Mouse (Mus musculus): ENCODE measurements around the gene Svbp. TPM values are rescaled to one million over a fixed set of nuclear protein-coding genes. Genes with fewer than 3 reads are reported as not detected.

Svbp gene
- total RNA-seq, 1 experiment: 33.0 TPM

DNA sequence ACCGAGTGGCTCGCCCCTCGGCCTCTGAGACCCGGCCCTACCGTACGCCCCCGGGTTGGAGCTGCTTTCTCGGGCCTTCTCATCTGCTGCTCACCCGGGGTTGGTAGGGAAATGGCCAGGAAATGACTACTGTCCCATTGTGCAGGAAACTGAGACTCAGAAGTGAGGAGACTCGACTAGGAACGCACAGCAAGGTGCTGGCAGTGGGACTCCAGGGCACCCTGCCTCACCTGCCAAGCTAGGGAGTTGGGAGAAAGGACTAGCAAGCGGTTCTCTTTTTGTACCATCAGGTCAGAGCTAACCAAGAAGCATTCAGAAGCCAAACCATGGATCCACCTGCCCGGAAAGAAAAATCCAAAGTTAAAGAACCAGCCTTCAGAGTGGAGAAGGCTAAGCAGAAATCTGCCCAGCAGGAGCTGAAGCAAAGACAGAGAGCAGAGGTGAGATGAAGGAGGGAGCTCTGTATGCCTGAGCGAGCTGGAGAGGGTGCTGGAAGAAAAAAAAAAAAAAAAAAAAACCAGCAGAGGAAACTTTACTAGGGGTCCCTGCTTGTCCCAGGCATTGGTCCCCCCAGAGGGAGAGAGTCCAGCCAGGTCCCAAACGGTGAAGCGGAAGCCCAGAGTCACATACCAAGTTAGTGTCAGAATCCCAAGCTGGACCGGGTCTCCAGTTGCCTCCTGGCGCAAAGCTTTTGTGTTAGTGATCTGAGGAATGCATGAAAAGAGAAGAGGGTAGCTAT, 645 bp downstream of the Svbp start:
- Histone ChIP-seq H3K36me3 (ENCODE audit: control insufficient read depth, insufficient read depth, low read length, poor library complexity, severe bottlenecking) (no peaks in the 10 kb centered on the region; the same call in 1 of the 2 replicates), H3K4me1 (ENCODE audit: control insufficient read depth in 2 of 2, insufficient read depth in 2 of 2, low read length in 2 of 2, poor library complexity in 1 of 2) (peaks cover 2% of the 10 kb centered on the region in 2 experiments; a peak in 2 of 4 replicates), H3K9me3 (ENCODE audit: control insufficient read depth, insufficient read depth, low read depth, low read length) (no peaks in the 10 kb centered on the region), H3K9ac (ENCODE audit: insufficient read depth, low read depth, low read length, poor library complexity, severe bottlenecking) (peak overlapping the region; percentile 78), H3K27ac (ENCODE audit: insufficient read depth, low read depth, low read length, poor library complexity, severe bottlenecking) (no peak overlapping the region), H3K4me3 (ENCODE audit: insufficient read depth in 1 of 2, low read depth in 1 of 2, low read length in 2 of 2, poor library complexity in 1 of 2, severe bottlenecking in 1 of 2) (peak overlapping the region; percentile 95 to 98)
- TF ChIP-seq CHD2 (IDR thresholded peaks at IDR 0.05; ENCODE audit: low read depth, low read length) (no peak), ZNF384 (IDR thresholded peaks at IDR 0.05; ENCODE audit: low read depth, low read length) (peak; percentile 65; the same call in 1 of the 2 replicates), ZC3H11A (IDR thresholded peaks at IDR 0.05; ENCODE audit: borderline replicate concordance, low read depth, low read length) (no peak)
- no peak for DNase-seq (ENCODE audit: low read depth, low spot score)
- in situ Hi-C loops (cut with MboI; ENCODE audit: low sequenced_read_pairs in 2 of 2, unreplicated experiment in 2 of 2): no loop called here

DNA sequence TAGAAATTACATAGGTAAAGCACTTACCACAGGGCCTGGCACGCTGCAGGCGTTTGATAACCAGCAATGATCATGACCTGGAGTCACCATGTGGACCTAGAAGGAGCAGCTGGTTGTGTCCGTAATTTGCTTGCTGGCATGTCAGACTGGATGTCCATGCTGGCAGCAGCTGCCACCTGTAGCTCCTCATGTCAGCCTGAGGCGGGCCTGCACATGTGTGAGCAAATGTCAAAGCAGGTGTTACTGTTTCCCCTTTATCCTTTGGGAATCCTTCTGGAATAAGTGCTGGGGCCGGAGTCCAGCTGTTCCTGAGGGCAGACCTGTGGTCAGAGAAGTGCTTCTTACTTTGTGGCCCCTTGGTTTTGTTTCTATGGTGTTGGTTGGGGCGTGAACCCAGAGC, 3.0 kb downstream of the Svbp start:
- in situ Hi-C loops (cut with MboI; ENCODE audit: low sequenced_read_pairs in 2 of 2, unreplicated experiment in 2 of 2): no loop called here
- no peak for TF ChIP-seq ZNF384 (IDR thresholded peaks at IDR 0.05; ENCODE audit: low read depth, low read length)
- no peak for TF ChIP-seq MAFK (IDR thresholded peaks at IDR 0.05; ENCODE audit: insufficient read depth, low read depth, low read length)
- no peak for TF ChIP-seq ZC3H11A (IDR thresholded peaks at IDR 0.05; ENCODE audit: borderline replicate concordance, low read depth, low read length)
- no peak for TF ChIP-seq CHD2 (IDR thresholded peaks at IDR 0.05; ENCODE audit: low read depth, low read length)
- no peak for TF ChIP-seq HCFC1 (IDR thresholded peaks at IDR 0.05; ENCODE audit: borderline replicate concordance, insufficient read depth, low read length)
- DNase-seq (ENCODE audit: low read depth, low spot score): no peak
- H3K4me1 ChIP-seq (ENCODE audit: control insufficient read depth in 2 of 2, insufficient read depth in 2 of 2, low read length in 2 of 2, poor library complexity in 1 of 2): peaks cover 2 to 6% of the 10 kb centered on the region in 2 experiments; a peak in 2 of 4 replicates
- H3K4me3 ChIP-seq (ENCODE audit: insufficient read depth in 1 of 2, low read depth in 1 of 2, low read length in 2 of 2, poor library complexity in 1 of 2, severe bottlenecking in 1 of 2): no peak overlapping the region
- H3K27ac ChIP-seq (ENCODE audit: insufficient read depth, low read depth, low read length, poor library complexity, severe bottlenecking): no peak overlapping the region
- H3K36me3 ChIP-seq (ENCODE audit: control insufficient read depth, insufficient read depth, low read length, poor library complexity, severe bottlenecking): no peaks in the 10 kb centered on the region; the same call in 1 of the 2 replicates
- H3K9ac ChIP-seq (ENCODE audit: insufficient read depth, low read depth, low read length, poor library complexity, severe bottlenecking): no peak overlapping the region
- H3K9me3 ChIP-seq (ENCODE audit: control insufficient read depth, insufficient read depth, low read depth, low read length): no peaks in the 10 kb centered on the region

DNA sequence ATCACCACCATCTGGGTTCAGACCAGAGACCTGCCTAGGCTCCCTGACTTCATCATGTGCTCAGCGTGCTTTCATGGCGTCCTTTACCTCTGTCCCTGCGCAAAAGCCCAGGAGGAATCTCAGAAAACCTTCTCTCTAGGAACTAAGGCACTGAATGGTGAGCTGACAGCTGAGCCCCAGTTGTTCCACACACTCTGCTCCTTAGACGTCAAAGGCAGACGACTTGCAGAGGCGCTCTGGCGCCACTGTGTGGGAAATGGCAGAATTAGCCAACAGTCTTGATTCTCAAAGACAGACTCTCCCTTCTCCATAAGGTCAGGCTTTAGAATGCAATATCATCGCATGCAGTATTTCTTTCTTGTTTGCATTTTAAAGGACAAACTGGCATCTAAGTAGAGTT, 9.6 kb downstream of the Svbp start:
- H3K4me3 ChIP-seq (ENCODE audit: insufficient read depth in 1 of 2, low read depth in 1 of 2, low read length in 2 of 2, poor library complexity in 1 of 2, severe bottlenecking in 1 of 2): no peak overlapping the region
- in situ Hi-C loops (cut with MboI; ENCODE audit: low sequenced_read_pairs in 2 of 2, unreplicated experiment in 2 of 2): no loop called here
- 0 out of 4 replicates have a peak, but pooled peaks cover 0 to 4% of the 10 kb centered on the region in 2 experiments for H3K4me1 ChIP-seq (ENCODE audit: control insufficient read depth in 2 of 2, insufficient read depth in 2 of 2, low read length in 2 of 2, poor library complexity in 1 of 2)
- H3K36me3 ChIP-seq (ENCODE audit: control insufficient read depth, insufficient read depth, low read length, poor library complexity, severe bottlenecking): no peaks in the 10 kb centered on the region; the same call in 1 of the 2 replicates
- H3K9me3 ChIP-seq (ENCODE audit: control insufficient read depth, insufficient read depth, low read depth, low read length): no peaks in the 10 kb centered on the region
- no peak overlapping the region for H3K9ac ChIP-seq (ENCODE audit: insufficient read depth, low read depth, low read length, poor library complexity, severe bottlenecking)
- no peak for DNase-seq (ENCODE audit: low read depth, low spot score)
- TF ChIP-seq MAFK (IDR thresholded peaks at IDR 0.05; ENCODE audit: insufficient read depth, low read depth, low read length) (no peak), ZC3H11A (IDR thresholded peaks at IDR 0.05; ENCODE audit: borderline replicate concordance, low read depth, low read length) (peak; percentile 42; the same call in 1 of the 2 replicates)
- H3K27ac ChIP-seq (ENCODE audit: insufficient read depth, low read depth, low read length, poor library complexity, severe bottlenecking): no peak overlapping the region

DNA sequence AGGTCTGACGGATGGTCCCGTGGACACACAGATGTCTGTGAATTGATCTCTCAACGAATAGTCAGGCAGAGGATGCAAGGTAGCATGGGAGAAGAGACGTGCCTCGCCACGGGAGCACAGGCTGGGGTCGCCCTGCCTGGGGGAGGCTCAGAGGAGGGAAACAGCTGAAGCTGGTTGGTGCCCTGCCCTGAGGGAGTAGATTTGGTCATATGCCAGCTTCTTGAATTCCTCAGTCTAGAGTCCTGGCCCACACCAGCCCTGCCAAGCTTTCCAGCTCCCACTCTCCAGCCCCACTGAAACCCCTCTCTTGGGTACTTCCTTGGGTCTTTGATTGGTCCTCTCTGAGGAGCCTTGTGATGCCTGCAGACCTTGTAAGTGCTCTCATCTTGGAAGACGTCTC, 21.6 kb downstream of the Svbp start:
- in situ Hi-C loops (cut with MboI; ENCODE audit: low sequenced_read_pairs in 2 of 2, unreplicated experiment in 2 of 2): no loop called here
- H3K4me1 ChIP-seq (ENCODE audit: control insufficient read depth in 2 of 2, insufficient read depth in 2 of 2, low read length in 2 of 2, poor library complexity in 1 of 2): 0 out of 4 replicates have a peak, but pooled peaks cover 0 to 2% of the 10 kb centered on the region in 2 experiments
- TF ChIP-seq ZNF384 (IDR thresholded peaks at IDR 0.05; ENCODE audit: low read depth, low read length) (no peak), MAFK (IDR thresholded peaks at IDR 0.05; ENCODE audit: insufficient read depth, low read depth, low read length) (no peak), ZC3H11A (IDR thresholded peaks at IDR 0.05; ENCODE audit: borderline replicate concordance, low read depth, low read length) (no peak), CHD2 (IDR thresholded peaks at IDR 0.05; ENCODE audit: low read depth, low read length) (no peak), HCFC1 (IDR thresholded peaks at IDR 0.05; ENCODE audit: borderline replicate concordance, insufficient read depth, low read length) (no peak)
- H3K36me3 ChIP-seq (ENCODE audit: control insufficient read depth, insufficient read depth, low read length, poor library complexity, severe bottlenecking): no peaks in the 10 kb centered on the region
- no peak for DNase-seq (ENCODE audit: low read depth, low spot score)
- H3K9ac ChIP-seq (ENCODE audit: insufficient read depth, low read depth, low read length, poor library complexity, severe bottlenecking): no peak overlapping the region
- H3K4me3 ChIP-seq (ENCODE audit: insufficient read depth in 1 of 2, low read depth in 1 of 2, low read length in 2 of 2, poor library complexity in 1 of 2, severe bottlenecking in 1 of 2): no peak overlapping the region
- H3K27ac ChIP-seq (ENCODE audit: insufficient read depth, low read depth, low read length, poor library complexity, severe bottlenecking): no peak overlapping the region
- H3K9me3 ChIP-seq (ENCODE audit: control insufficient read depth, insufficient read depth, low read depth, low read length): no peaks in the 10 kb centered on the region

All from ES-E14 (cell line).